Mouse (Mus musculus) layer of hippocampus, postnatal 25 days (tissue): ENCODE measurements around the gene Sprr1a. TPM values are rescaled to one million over a fixed set of nuclear protein-coding genes. Genes with fewer than 3 reads are reported as not detected.
A peak's percentile ranks its signal among the peaks of the same experiment; 100 is the strongest.
"Not testable (repeated sequence)": the region's sequence is repeated elsewhere in the genome, so short reads cannot be mapped to it uniquely, and the experiment has no call there.

Experiments used
- DNase-seq, 2 experiments: peaks; one replicate each; pipeline ENCODE4 v3.0.0; 2022; ENCODE audit warnings: mixed read lengths in 2 of 2, low spot score in 1 of 2; ENCODE audit errors: extremely low spot score in 1 of 2
- total RNA-seq, 2 experiments: library from RNA; stranded (reverse); gene quantifications; 2 replicates each; pipeline ENCODE4 v1.2.3; 2021

The Sprr1a gene
- total RNA-seq, result not detected

DNA sequence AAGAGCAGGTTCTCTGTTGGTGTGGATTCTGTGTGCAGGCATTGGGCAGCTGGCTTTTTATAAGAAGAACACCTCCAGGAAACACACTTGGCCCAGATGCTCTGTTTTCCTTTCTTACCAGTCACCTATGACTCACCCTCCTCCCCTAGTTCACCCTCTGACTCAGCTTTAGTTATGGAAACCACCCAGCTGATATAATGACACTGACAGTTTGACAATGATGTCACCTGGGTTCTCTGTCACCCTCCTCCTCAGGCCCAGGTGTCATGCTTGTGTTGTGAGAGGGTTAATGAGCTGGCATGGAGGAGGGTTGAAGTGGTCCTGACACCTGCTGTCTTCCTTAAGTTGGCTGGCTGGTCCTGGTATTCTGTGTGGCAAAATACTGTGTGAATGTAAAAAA, at the start of gene Sprr1a:
Gene Sprr1a (minus strand): TSS at position 33 of the 400 bp plus-strand sequence.
- DNase-seq, result no peak

DNA sequence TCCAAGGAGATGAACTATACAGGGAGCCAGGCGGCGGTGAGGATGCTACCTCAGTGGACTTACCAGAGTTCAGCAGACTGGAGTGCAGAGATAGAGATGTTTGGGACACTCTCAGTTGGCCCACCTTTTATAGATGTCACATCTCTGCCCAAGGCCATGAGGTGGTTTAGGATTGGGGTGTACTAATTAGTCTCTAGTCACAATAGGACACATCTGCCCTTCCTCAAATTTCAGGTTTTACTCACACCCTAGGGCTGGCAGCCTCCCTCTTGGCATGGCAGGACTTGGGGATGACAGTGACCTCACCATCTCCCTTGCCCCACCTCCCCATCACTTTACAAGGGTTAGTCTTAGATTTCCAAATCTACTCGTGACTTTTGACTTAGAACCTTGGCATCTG, 48.7 kb upstream of the Sprr1a start, which contains the start of gene 2310046K23Rik:
Gene 2310046K23Rik (minus strand): TSS at position 101 of the 400 bp plus-strand sequence.
- DNase-seq, result no peak

GRCm38 (mm10) chr3:92512325-92512724, 26.6 kb upstream of the Sprr1a start:
- DNase-seq, result no peak

DNA sequence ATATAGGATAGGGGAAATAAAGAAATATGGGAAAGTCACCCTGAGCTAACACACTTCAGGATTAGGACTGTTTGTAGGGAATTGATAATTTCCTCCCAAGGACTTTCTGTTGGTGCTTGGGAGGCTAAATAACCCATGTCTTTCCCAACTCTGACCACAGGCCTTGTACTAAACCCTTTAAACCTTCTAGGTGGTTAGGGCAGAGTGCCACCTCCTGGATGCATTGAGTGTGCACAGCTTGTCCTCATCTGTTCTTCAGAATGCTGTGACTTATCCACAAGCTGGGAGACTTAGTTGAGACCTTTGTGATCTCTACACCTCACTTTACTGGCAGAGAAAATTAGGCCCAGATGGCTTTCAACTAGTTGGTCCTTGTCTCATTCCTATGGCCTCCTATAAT, 25.1 kb upstream of the Sprr1a start:
- DNase-seq, result peak in 1 of 2 experiments; percentile 20

DNA sequence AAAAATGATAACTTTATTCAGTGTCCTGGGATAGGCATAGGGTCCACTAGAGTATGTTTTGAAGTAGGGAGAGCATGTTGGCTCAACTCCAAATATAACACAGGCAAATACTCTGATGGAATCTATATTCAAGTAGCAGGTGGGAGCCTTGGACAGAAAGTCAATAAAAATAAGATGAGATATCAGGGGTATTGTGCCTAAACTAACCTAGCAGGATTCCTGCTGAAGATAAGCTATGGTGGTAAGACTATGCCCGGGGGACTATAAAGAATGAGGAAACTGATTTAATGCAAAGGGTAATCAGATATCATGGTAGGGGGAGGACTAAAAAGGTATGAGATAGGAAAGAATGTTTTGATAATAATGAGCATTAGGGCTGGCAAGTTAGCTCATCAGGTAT, 22.5 kb upstream of the Sprr1a start:
- no peak for DNase-seq

- DNase-seq, result no peak
These were observed 17.8 kb upstream of the Sprr1a start for GRCm38 (mm10) chr3:92503528-92503927.

DNA sequence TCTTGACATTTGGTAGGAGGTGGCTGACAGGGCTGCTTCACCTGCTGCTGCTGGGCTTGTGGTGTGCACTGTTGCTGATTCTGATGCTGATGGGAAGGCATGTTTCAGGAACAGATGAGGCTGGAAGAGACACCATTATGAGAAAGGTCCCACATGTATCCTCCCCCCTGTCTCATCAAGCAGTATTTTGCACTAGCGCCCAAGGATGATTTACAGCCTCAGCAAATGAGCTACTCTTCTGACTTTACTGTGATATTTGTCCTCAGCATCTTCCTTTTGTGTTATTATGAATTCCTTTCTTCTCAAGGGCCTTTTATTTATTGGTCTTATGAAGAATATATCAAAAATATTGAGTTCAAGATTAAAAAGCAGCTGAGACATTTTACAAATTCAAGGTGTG, 14.7 kb upstream of the Sprr1a start, which contains the start of gene Sprr4:
Gene Sprr4 (minus strand): TSS at position 101 of the 400 bp plus-strand sequence.
- no peak for DNase-seq

DNA sequence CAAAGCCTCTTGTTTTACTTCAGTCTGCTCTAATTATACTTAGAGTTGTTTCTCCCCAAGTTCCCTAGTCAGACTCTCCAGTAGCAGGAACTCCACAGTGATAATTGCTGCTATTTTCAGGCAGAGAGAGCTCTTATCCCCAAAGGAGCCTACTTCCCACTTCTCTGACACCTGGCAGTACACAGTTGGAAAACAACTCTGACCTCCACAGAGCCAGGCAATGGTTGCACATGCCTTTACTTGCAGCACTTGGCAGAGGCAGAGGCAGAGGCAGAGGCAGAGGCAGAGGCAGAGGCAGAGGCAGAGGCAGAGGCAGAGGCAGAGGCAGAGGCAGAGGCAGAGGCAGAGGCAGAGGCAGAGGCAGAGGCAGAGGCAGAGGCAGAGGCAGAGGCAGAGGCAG, 4.6 kb upstream of the Sprr1a start:
- not testable (repeated sequence) for DNase-seq

DNA sequence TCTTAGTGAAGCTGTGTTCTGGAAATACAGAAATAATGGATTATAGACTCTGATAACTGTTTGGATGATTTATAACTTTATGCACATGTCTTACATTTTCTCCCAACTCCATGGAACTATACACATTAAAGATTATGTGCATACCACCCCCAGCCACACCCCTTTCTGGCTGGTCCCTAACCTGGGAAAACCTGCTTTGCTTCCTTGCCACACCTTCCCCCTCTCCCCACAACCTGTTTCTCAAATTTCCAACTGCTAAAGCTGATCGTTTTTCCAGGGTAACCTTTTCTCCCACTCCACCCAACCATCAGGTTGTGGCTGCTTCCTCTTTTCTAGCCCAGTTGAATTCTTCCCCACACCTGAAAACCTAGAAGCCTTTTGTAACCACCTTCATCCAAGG, 612 bp upstream of the Sprr1a start:
- DNase-seq, result no peak

DNA sequence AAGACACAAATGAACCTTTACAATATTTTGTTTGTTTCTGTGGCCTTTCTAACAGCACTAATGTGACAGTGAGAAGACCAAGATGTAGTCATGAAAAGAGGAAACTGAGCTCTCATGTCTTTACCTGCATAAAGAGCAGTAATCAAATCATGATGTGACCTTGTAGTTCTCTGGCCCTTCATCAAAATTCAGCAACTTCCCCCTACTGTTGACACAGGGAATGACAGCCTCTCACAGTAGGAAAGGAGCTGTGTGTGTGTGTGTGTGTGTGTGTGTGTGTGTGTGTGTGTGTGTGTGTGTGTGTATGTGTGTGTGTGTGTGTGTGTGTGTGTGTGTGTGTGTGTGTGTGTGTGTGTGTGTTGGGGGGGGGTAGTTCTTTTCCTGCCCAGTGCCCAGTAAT, 4.4 kb downstream of the Sprr1a start:
- DNase-seq, result not testable (repeated sequence)

GRCm38 (mm10) chr3:92470111-92470510, 15.6 kb downstream of the Sprr1a start:
- DNase-seq, result no peak

DNA sequence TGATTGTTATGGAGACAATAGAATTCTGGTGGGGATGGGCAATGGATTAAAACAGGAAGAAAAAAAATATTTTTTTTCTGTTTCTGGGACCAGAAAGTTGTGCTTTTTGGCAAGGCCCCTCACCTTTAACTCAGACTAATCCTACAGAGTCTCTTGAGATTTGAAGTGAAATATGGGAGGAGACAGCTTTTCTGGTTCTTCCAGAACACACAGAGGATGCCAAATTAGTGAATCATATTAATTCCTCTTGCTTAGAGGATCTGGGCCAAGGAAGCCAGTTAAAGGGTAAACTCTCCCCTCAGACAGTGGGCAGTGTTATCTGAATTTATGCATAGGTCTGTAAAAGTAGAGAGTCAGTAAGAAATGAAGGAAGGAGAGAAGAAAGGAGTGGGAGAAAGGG, 18.3 kb downstream of the Sprr1a start:
- DNase-seq, result no peak

GRCm38 (mm10) chr3:92466576-92466975, 19.1 kb downstream of the Sprr1a start:
- DNase-seq, result no peak

- no peak for DNase-seq
These were observed 27.1 kb downstream of the Sprr1a start, which contains the start of gene Sprr3 for GRCm38 (mm10) chr3:92458620-92459019. Sprr3 (minus strand) TSS chr3:92458720.

GRCm38 (mm10) chr3:92455151-92455550, 30.5 kb downstream of the Sprr1a start:
- DNase-seq, result no peak

GRCm38 (mm10) chr3:92440177-92440576, 45.5 kb downstream of the Sprr1a start:
- DNase-seq, result no peak

DNA sequence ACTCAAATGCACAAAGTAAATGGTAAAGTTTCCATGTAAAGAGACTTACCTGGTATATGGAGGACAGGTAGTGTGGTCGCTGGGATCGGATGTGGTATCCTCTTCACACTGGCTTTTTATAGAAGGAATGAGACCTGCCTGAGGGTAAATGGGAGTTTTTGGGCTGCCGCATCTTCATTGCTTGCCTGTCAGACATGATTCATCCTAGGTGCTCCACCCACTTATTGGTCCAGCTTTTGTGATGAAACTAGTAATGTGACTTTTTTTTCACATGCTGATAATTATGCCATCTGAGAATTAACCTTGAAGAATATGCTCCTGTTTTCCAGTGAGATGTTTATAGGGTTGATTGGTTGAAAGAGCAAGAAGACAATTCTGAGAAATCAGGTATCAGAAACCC, 47.0 kb downstream of the Sprr1a start, which contains the start of gene Sprr1b:
Gene Sprr1b (minus strand): TSS at position 101 of the 400 bp plus-strand sequence.
- DNase-seq, result no peak

Other genes with a start within 250 kb of the Sprr1a start
- not detected for gene Sprr2a3, start 200.5 kb downstream of the Sprr1a start, total RNA-seq
- not detected for gene Sprr2b, start 169.3 kb downstream of the Sprr1a start, total RNA-seq
- gene Sprr2d, start 146.8 kb downstream of the Sprr1a start, total RNA-seq, result not detected
- not detected for gene Sprr2e, start 133.8 kb downstream of the Sprr1a start, total RNA-seq
- gene Sprr2f, start 120.7 kb downstream of the Sprr1a start, total RNA-seq, result not detected
- gene Sprr2h, start 100.2 kb downstream of the Sprr1a start, total RNA-seq, result not detected
- gene Sprr2i, start 77.9 kb downstream of the Sprr1a start, total RNA-seq, result not detected
- gene Sprr2j-ps, start 67.8 kb downstream of the Sprr1a start, total RNA-seq, result not detected
- 1 to 10 TPM; 2.3 to 3.6 TPM for gene Gm9774, start 56.5 kb downstream of the Sprr1a start, total RNA-seq
- gene Sprr2k, start 53.3 kb downstream of the Sprr1a start, total RNA-seq, result not detected
- not detected for gene Sprr1b, start 47.1 kb downstream of the Sprr1a start, total RNA-seq
- not detected for gene Sprr3, start 27.2 kb downstream of the Sprr1a start, total RNA-seq
- gene Sprr4, start 14.6 kb upstream of the Sprr1a start, total RNA-seq, result not detected
- not detected for gene 2310046K23Rik, start 48.6 kb upstream of the Sprr1a start, total RNA-seq
- gene Ivl, start 87.8 kb upstream of the Sprr1a start, total RNA-seq, result not detected
- not detected for gene Smcp, start 103.1 kb upstream of the Sprr1a start, total RNA-seq
- gene 2210017I01Rik, start 121.6 kb upstream of the Sprr1a start, total RNA-seq, result not detected
- not detected for gene Lce6a, start 135.8 kb upstream of the Sprr1a start, total RNA-seq
- gene Lce1a1, start 162.4 kb upstream of the Sprr1a start, total RNA-seq, result not detected
- gene Lce1b, start 171.0 kb upstream of the Sprr1a start, total RNA-seq, result not detected
- not detected for gene Lce1a2, start 184.4 kb upstream of the Sprr1a start, total RNA-seq
- not detected for gene Lce1c, start 193.4 kb upstream of the Sprr1a start, total RNA-seq
- gene Lce1d, start 201.3 kb upstream of the Sprr1a start, total RNA-seq, result not detected
- not detected for gene Lce1e, start 223.2 kb upstream of the Sprr1a start, total RNA-seq
- not detected for gene Lce1f, start 234.5 kb upstream of the Sprr1a start, total RNA-seq